Mouse (Mus musculus): ENCODE measurements at regions not wholly inside any gene's neighbourhood (a gene's known extent, or its start where the extent isn't known, plus 50 kb on each side); places are given as distances from the start of the nearest gene placed in this dataset.

DNA sequence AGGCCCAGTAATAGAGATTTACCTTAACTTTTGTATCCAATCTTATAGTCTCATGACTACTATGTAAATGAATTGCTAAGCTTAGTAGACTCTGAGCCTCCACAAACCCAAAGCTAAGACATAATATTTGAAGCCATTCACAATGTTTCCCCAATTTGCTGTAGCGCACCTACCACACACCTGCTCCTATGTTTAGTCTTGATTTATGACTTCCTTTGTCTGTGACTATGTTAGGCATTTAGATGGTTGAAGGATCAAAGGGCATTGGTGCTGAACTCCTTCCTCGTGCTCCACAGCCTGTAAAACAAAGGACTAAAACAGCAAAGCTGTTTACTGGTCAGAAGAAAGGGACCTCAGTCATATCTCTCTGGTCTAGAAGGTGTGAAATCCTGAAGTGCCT is 210.0 kb downstream of the Parm1 start:
- WGBS: 46% methylated on average over 2 of the region's 2 CpGs
- H3K36me3 ChIP-seq (ENCODE audit: control insufficient read depth, insufficient read depth, low read length): no peaks in the 10 kb centered on the region
- H3K27me3 ChIP-seq (ENCODE audit: control insufficient read depth, insufficient read depth, low read length): no peaks in the 10 kb centered on the region
- no peaks in the 10 kb centered on the region for H3K4me1 ChIP-seq (replicated peaks; ENCODE audit: control insufficient read depth, insufficient read depth, low read length)
- DNase-seq: no peak
- no peak overlapping the region for H3K4me3 ChIP-seq (ENCODE audit: control insufficient read depth, insufficient read depth, low read length)
- no peak overlapping the region for H3K27ac ChIP-seq (ENCODE audit: control insufficient read depth, insufficient read depth, low read length)
- TF ChIP-seq POLR2A (IDR thresholded peaks at IDR 0.05; ENCODE audit: control insufficient read depth, extremely low read depth, insufficient read depth, low read length, poor library complexity) (no peak), CTCF (IDR thresholded peaks at IDR 0.05; ENCODE audit: borderline replicate concordance, control insufficient read depth, extremely low read depth, insufficient read depth, low read length, poor library complexity) (no peak)

- Histone ChIP-seq H3K36me3 (ENCODE audit: control insufficient read depth, insufficient read depth, low read length) (no peaks in the 10 kb centered on the region), H3K4me3 (ENCODE audit: control insufficient read depth, insufficient read depth, low read length) (no peak overlapping the region), H3K27ac (ENCODE audit: control insufficient read depth, insufficient read depth, low read length) (no peak overlapping the region), H3K4me1 (replicated peaks; ENCODE audit: control insufficient read depth, insufficient read depth, low read length) (no peaks in the 10 kb centered on the region), H3K27me3 (ENCODE audit: control insufficient read depth, insufficient read depth, low read length) (no peaks in the 10 kb centered on the region)
- TF ChIP-seq POLR2A (IDR thresholded peaks at IDR 0.05; ENCODE audit: control insufficient read depth, extremely low read depth, insufficient read depth, low read length, poor library complexity) (no peak), CTCF (IDR thresholded peaks at IDR 0.05; ENCODE audit: borderline replicate concordance, control insufficient read depth, extremely low read depth, insufficient read depth, low read length, poor library complexity) (no peak)
- WGBS: 93% methylated on average over 6 of the region's 6 CpGs
- no peak for DNase-seq
Observed at GRCm38 (mm10) chr5:91726118-91726500, 208.7 kb downstream of the Parm1 start.

GRCm38 (mm10) chr5:91725380-91726117 is 208.1 kb downstream of the Parm1 start:
- Histone ChIP-seq H3K4me1 (replicated peaks; ENCODE audit: control insufficient read depth, insufficient read depth, low read length) (no peaks in the 10 kb centered on the region), H3K36me3 (ENCODE audit: control insufficient read depth, insufficient read depth, low read length) (no peaks in the 10 kb centered on the region), H3K27ac (ENCODE audit: control insufficient read depth, insufficient read depth, low read length) (no peak overlapping the region), H3K4me3 (ENCODE audit: control insufficient read depth, insufficient read depth, low read length) (no peak overlapping the region), H3K27me3 (ENCODE audit: control insufficient read depth, insufficient read depth, low read length) (no peaks in the 10 kb centered on the region)
- TF ChIP-seq CTCF (IDR thresholded peaks at IDR 0.05; ENCODE audit: borderline replicate concordance, control insufficient read depth, extremely low read depth, insufficient read depth, low read length, poor library complexity) (no peak), POLR2A (IDR thresholded peaks at IDR 0.05; ENCODE audit: control insufficient read depth, extremely low read depth, insufficient read depth, low read length, poor library complexity) (no peak)
- DNase-seq: no peak
- WGBS: 54% methylated on average over 4 of the region's 4 CpGs

GRCm38 (mm10) chr5:91724881-91725280 is 207.5 kb downstream of the Parm1 start:
- no peak for DNase-seq
- no peak overlapping the region for H3K4me3 ChIP-seq (ENCODE audit: control insufficient read depth, insufficient read depth, low read length)
- H3K36me3 ChIP-seq (ENCODE audit: control insufficient read depth, insufficient read depth, low read length): no peaks in the 10 kb centered on the region
- no peaks in the 10 kb centered on the region for H3K27me3 ChIP-seq (ENCODE audit: control insufficient read depth, insufficient read depth, low read length)
- no peaks in the 10 kb centered on the region for H3K4me1 ChIP-seq (replicated peaks; ENCODE audit: control insufficient read depth, insufficient read depth, low read length)
- WGBS: 96% methylated on average over 1 of the region's 1 CpGs
- H3K27ac ChIP-seq (ENCODE audit: control insufficient read depth, insufficient read depth, low read length): no peak overlapping the region
- TF ChIP-seq CTCF (IDR thresholded peaks at IDR 0.05; ENCODE audit: borderline replicate concordance, control insufficient read depth, extremely low read depth, insufficient read depth, low read length, poor library complexity): no peak
- no peak for TF ChIP-seq POLR2A (IDR thresholded peaks at IDR 0.05; ENCODE audit: control insufficient read depth, extremely low read depth, insufficient read depth, low read length, poor library complexity)

DNA sequence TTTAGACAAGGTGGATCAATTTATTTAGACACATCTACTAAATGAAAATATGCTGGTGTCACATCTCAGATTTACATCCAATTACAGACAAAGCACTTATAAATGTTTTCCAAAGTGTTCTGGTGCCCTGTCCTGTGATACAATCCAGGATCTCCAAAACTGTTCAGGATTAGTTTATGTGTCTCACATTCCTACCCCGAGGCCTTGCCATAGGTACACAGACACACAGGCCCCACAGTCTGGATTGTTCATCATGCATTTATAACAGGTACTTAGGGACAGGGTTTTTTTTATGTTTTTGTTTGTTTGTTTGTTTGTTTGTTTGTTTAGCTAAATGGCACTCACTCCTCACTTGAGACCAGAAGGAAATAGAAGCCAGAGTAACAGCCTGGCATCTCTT is 206.0 kb downstream of the Parm1 start:
- 96% methylated on average over 1 of the region's 1 CpGs for whole genome bisulfite sequencing
- no peak overlapping the region for H3K27ac ChIP-seq (ENCODE audit: control insufficient read depth, insufficient read depth, low read length)
- no peak for DNase-seq
- no peaks in the 10 kb centered on the region for H3K27me3 ChIP-seq (ENCODE audit: control insufficient read depth, insufficient read depth, low read length)
- TF ChIP-seq POLR2A (IDR thresholded peaks at IDR 0.05; ENCODE audit: control insufficient read depth, extremely low read depth, insufficient read depth, low read length, poor library complexity): no peak
- TF ChIP-seq CTCF (IDR thresholded peaks at IDR 0.05; ENCODE audit: borderline replicate concordance, control insufficient read depth, extremely low read depth, insufficient read depth, low read length, poor library complexity): no peak
- no peaks in the 10 kb centered on the region for H3K4me1 ChIP-seq (replicated peaks; ENCODE audit: control insufficient read depth, insufficient read depth, low read length)
- no peak overlapping the region for H3K4me3 ChIP-seq (ENCODE audit: control insufficient read depth, insufficient read depth, low read length)
- H3K36me3 ChIP-seq (ENCODE audit: control insufficient read depth, insufficient read depth, low read length): no peaks in the 10 kb centered on the region

DNA sequence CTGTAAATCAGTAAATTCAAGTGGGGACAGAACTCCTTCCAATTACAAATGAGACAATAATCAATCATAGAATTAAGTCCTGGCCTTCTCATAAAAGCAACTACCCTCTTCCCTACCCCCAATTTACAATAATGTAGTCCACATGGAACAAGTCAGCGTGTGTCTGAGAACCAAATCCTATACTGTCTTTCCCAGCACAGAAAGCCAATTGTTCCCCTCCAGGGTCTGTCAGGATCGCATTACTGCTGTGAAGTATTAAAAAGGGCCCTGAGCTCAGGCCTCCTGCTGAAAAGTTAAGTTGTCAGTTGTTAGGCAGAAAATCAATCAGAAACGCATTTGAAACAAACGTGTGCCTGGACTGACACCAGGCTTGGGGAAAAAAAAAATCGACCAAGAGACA is 205.6 kb downstream of the Parm1 start:
- TF ChIP-seq CTCF (IDR thresholded peaks at IDR 0.05; ENCODE audit: borderline replicate concordance, control insufficient read depth, extremely low read depth, insufficient read depth, low read length, poor library complexity): no peak
- TF ChIP-seq POLR2A (IDR thresholded peaks at IDR 0.05; ENCODE audit: control insufficient read depth, extremely low read depth, insufficient read depth, low read length, poor library complexity): no peak
- Histone ChIP-seq H3K4me1 (replicated peaks; ENCODE audit: control insufficient read depth, insufficient read depth, low read length) (no peaks in the 10 kb centered on the region), H3K4me3 (ENCODE audit: control insufficient read depth, insufficient read depth, low read length) (no peak overlapping the region), H3K27ac (ENCODE audit: control insufficient read depth, insufficient read depth, low read length) (no peak overlapping the region), H3K27me3 (ENCODE audit: control insufficient read depth, insufficient read depth, low read length) (no peaks in the 10 kb centered on the region), H3K36me3 (ENCODE audit: control insufficient read depth, insufficient read depth, low read length) (no peaks in the 10 kb centered on the region)
- WGBS: 92% methylated on average over 5 of the region's 5 CpGs
- DNase-seq: no peak

GRCm38 (mm10) chr5:91722403-91722802 is 205.0 kb downstream of the Parm1 start:
- no peak for DNase-seq
- TF ChIP-seq POLR2A (IDR thresholded peaks at IDR 0.05; ENCODE audit: control insufficient read depth, extremely low read depth, insufficient read depth, low read length, poor library complexity) (no peak), CTCF (IDR thresholded peaks at IDR 0.05; ENCODE audit: borderline replicate concordance, control insufficient read depth, extremely low read depth, insufficient read depth, low read length, poor library complexity) (no peak)
- H3K27ac ChIP-seq (ENCODE audit: control insufficient read depth, insufficient read depth, low read length): no peak overlapping the region
- H3K4me1 ChIP-seq (replicated peaks; ENCODE audit: control insufficient read depth, insufficient read depth, low read length): no peaks in the 10 kb centered on the region
- WGBS: 91% methylated on average over 5 of the region's 5 CpGs
- no peaks in the 10 kb centered on the region for H3K27me3 ChIP-seq (ENCODE audit: control insufficient read depth, insufficient read depth, low read length)
- H3K4me3 ChIP-seq (ENCODE audit: control insufficient read depth, insufficient read depth, low read length): no peak overlapping the region
- H3K36me3 ChIP-seq (ENCODE audit: control insufficient read depth, insufficient read depth, low read length): no peaks in the 10 kb centered on the region

Data from thymus, adult 2 months (tissue).